Mouse (Mus musculus): ENCODE results near the gene Hrc. TPM values are rescaled to one million over a fixed set of nuclear protein-coding genes. Genes with fewer than 3 reads are reported as not detected.

Hrc gene
- total RNA-seq, 2 experiments from 2014 or later: 954 to 975 TPM

DNA sequence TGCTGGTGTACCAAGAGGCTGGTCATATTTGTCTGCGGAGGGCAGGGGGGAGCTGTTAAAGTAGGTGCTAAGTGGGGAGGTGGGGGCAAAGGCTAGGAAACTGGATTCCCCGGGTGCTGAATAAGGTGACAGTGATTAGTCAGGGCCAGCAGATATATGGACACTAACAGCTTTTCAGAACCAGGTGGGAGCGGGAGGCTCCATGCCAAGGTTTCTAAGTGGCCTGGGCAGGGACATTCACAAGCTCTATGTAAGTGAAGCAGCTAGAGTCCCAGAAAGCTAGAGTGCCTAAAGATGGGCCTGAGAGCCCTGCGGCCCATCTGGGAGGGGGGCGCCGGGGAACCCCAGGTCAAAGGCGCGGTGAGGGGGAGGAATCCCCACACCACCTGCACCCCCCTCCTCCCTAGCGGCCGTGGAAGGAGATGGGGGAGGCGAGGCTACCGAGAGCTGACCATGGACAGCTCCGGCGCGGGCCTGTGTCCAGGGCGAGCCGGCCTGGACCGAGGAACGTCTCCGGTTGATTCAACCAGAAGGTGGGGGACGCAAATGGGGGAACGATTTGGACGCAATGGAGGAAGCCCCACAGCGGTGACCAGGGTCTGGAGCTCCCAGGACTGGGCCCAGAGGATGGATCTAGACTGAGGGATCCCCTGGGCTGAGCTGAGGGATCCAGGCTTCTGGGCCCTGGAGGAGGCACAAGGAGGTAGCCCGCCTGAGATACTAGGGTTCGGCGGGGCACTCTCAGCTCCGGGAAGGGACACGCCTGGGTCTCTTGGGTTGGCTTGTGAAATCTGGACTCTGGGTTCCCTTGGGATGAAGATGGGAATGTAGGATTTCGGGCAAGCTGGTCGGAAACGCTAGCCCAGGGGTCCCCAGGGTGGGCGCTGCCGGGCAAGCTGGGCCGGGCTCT lies 30.9 kb downstream of the Hrc start:
- DNase-seq: peak; percentile 42 to 73

GRCm38 (mm10) chr7:45366652-45367019 lies 31.5 kb downstream of the Hrc start, which contains the start of gene Ppfia3:
TSS of gene Ppfia3 (minus strand) at chr7:45367019.
- peak in 1 of 2 experiments; percentile 18 for DNase-seq

DNA sequence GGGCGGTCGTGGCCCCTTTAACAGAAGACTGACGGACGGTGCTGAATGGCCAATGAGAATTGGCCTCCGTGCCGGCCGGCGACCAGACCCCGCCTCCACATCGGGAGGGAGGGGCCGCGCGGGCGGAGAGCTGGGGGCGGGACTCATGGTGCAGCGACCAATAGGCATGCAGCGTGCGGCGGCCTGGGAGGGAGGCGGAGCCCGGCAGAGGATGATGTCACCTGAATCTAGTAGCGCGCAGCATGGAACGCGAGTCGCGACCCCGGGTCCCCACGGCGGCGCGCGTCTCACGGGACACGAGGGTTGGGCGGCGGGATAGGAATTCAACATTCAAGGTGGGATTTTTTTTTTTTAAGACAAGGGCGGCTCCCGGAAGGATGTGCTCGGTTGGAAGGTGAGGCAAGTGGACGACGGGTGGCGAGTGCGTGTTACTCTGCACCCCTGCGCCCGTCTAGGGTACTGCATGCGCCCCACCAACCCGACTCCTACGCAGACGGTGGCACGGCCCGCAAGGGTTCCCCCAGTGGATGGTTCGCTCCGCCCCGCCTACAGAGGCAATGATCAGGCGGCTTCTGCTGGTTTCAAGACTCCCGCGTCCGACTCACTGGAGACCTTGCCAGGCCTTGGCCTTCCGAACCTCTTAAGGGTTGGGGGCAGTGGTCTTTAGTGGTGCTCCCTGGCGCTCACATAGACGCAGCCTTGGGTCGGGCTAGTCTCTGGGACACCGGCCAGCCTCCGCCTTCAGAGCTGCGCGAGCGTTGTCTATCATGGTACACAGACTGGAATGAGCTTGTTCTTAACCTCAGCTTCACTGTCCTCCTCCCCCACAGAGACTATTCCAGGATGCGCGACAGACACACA lies 32.2 kb downstream of the Hrc start:
- peak; percentile 97 for DNase-seq

- DNase-seq: no peak
These were observed 33.1 kb downstream of the Hrc start for GRCm38 (mm10) chr7:45368178-45368577.

DNA sequence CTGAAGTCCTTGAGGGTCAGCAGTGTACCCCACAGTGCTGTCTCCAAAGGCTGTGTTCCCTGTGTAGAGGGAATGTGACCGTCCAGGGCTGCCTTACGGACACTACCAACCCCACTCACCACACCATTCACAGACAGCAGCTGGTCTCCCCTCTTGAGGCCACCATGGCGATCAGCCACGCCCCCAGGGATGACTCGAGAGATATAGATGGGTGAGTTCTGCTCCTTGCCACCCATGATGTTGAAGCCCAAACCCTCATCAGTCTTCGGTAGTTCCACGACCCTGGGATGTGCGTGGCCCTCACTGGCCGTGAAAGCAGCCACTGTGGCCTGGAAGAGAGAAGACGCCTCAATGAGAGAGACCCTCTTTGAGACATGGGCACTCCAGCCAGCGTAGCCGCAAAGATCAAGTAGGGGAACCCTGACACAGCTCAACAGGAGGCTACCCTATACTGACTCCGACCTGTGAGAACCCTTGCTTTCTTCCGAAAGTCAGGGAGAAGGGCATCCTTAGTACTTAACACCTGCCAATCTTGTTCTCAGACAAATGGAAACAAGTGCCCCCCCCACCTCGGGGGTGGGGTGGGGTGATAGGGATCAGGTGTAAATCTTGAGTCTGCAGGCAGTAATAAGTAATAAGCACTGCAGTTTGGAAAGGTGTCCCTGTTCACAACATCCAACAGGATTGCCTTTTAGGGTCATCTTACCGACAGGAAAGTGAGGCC lies 34.1 kb downstream of the Hrc start:
- DNase-seq: no peak

DNA sequence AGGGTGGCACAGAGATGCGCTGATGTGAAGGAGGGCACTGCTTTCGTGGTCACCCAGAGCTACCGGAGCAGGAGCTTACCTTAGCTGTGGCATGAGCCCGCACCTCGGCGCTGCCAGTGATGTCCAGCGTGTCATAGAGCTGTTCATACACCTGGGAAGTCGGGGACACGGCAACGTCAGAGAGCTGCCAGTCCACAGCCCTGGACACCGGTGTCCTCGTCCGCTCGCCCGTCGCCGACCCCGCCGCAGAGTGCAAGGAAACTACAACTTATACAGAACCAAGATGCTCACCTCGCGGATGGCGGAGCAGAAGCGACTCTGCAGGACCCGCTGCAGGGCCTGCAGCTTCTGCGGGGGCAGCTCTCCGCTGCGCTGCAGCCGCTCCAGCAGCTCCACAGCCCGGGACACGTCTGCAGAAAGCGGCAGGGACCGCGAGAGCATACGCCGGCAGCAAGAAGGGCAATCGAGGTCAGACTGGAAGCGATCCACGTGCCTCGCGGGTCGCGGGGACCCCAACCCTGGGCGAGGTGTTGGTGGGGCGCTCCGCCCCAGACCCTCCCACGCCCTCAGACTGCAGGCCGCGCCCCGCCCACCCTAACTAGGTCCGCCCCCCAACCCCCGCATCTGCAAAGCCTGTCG lies 34.9 kb downstream of the Hrc start:
- DNase-seq: no peak

DNA sequence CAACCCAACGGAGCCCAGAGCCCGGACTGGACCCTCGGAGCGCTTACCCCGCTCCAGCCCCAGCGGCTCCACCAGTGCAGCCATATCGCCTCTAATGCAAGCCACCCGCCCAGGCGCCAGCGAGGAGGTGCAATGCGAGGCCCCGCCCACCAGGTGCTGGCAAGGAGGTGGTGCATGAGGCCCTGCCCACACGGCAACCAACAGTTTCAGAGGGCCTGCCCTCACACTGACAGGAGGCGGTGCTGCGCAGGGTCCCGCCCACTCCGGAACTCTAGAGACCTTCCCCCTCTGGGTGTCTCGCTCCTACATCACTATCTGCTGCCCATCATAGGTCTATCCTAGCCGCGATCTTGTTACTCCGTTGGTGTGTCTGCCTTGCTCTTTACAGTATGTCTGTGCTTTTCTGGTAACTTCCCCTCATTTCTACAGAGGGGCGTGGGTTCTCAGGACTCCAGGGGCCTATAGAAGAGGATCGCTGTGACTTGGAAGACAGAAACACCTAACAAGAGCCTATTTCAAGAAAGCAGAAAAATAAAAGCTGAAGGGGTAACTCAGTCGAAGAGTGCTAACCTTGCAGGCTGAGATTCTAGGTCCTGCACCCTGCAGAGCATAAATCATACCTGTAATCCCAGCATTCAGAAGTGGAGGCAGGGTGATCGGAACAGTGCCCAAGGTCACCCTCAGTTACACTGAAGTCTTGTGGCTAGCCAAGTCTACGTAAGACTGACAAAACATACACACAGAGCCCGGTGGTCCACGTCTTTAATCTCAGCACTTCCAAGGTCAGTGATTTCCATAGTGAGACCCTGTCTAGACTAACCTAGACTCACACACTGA lies 35.6 kb downstream of the Hrc start, which contains the start of gene Lin7b:
Lin7b (minus strand) TSS at position 109 of the 837 bp plus-strand sequence.
- peak; percentile 85 for DNase-seq

DNA sequence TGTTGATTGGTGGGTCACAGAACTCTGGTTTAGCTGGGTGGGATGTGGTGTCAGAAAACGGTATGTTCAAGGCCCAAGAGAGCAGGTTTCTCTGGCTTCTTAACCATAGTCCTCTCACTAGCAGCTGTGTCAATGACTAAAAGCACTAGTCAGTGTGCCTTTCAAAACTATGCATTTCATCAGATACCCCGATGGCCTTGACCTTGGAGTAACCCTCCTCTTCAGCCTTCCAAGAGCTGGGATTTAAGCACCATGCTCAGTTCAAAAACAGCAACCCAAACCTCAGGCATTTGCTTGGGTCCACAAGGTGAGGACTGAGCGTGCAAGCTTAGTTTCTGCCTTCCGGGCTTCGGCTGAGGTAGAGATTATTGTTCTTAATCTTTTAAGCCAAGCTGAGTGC lies 37.3 kb downstream of the Hrc start:
- no peak for DNase-seq

GRCm38 (mm10) chr7:45374620-45375019 lies 39.5 kb downstream of the Hrc start:
- DNase-seq: no peak

GRCm38 (mm10) chr7:45376057-45376456 lies 41.0 kb downstream of the Hrc start:
- DNase-seq: no peak

DNA sequence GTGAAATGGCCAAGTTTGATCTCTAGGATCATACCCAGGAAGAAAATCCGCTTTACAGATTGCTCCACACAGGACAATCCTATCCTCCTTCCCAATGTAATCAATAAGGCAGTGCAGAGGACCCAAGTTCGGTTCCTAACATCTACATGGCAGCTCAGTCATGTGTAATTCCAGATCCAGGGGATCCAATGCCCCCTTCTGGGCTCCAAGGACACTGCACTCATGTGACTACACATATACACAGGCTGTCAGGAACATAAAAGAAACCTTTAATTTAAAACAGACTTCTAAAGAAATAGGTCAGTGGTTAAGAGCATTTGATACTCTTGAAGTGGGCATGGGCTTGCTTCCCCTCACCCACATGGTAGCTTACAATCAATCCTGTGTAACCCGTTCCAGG lies 51.0 kb downstream of the Hrc start:
- DNase-seq: no peak

Other genes with a start within 250 kb of the Hrc start
- 10 to 100 TPM; 20.0 to 20.7 TPM for gene Rcn3, start 243.1 kb upstream of the Hrc start, total RNA-seq (2021)
- 10 to 100 TPM; 60.3 to 66.8 TPM for gene Fcgrt, start 231.4 kb upstream of the Hrc start, total RNA-seq (2021)
- 100 to 1,000 TPM; 512 to 646 TPM for gene Rps11, start 210.9 kb upstream of the Hrc start, total RNA-seq (2021)
- 100 to 1,000 TPM; 714 to 715 TPM for gene Rpl13a, start 206.5 kb upstream of the Hrc start, total RNA-seq (2021)
- under 1 TPM; 0.26 to 0.47 TPM for gene Gm45713, start 199.1 kb upstream of the Hrc start, total RNA-seq (2021)
- gene Flt3l, start 198.9 kb upstream of the Hrc start, total RNA-seq (2021): 1 to 10 TPM; 2.7 to 5.3 TPM
- gene Pih1d1, start 181.0 kb upstream of the Hrc start, total RNA-seq (2021): 10 to 100 TPM; 35.5 to 42.7 TPM
- 10 to 100 TPM; 21.5 to 26.8 TPM for gene Aldh16a1, start 180.7 kb upstream of the Hrc start, total RNA-seq (2021)
- 10 to 100 TPM; 29.7 to 32.4 TPM for gene Slc17a7, start 171.3 kb upstream of the Hrc start, total RNA-seq (2021)
- gene Gfy, start 155.7 kb upstream of the Hrc start, total RNA-seq (2021): not detected
- not detected for gene Pth2, start 154.3 kb upstream of the Hrc start, total RNA-seq (2021)
- gene Ccdc155, start 130.4 kb upstream of the Hrc start, total RNA-seq (2021): under 1 TPM in 1 of 2 experiments, not detected in 1; 0.46 TPM
- gene Dkkl1, start 123.1 kb upstream of the Hrc start, total RNA-seq (2021): not detected
- gene Tead2, start 119.5 kb upstream of the Hrc start, total RNA-seq (2021): 1 to 10 TPM; 6.4 to 7.7 TPM
- 10 to 100 TPM in 1 of 2 experiments, 1 to 10 TPM in 1; 2.6 to 12.8 TPM for gene Cd37, start 96.2 kb upstream of the Hrc start, total RNA-seq (2021)
- gene Slc6a16, start 94.2 kb upstream of the Hrc start, total RNA-seq (2021): not detected
- gene Slc6a21, start 57.8 kb upstream of the Hrc start, total RNA-seq (2021): not detected
- 10 to 100 TPM; 20.0 to 27.9 TPM for gene Trpm4, start 1.5 kb upstream of the Hrc start, total RNA-seq (2021)
- under 1 TPM in 1 of 2 experiments, not detected in 1; 0.33 TPM for gene Ppfia3, start 31.7 kb downstream of the Hrc start, total RNA-seq (2021)
- 1 to 10 TPM; 1.7 to 2.3 TPM for gene Lin7b, start 35.3 kb downstream of the Hrc start, total RNA-seq (2021)
- 10 to 100 TPM; 81.1 to 85.7 TPM for gene Snrnp70, start 60.5 kb downstream of the Hrc start, total RNA-seq (2021)
- gene Kcna7, start 70.4 kb downstream of the Hrc start, total RNA-seq (2021): 1 to 10 TPM; 6.1 to 7.4 TPM
- under 1 TPM; 0.25 to 0.28 TPM for gene Ntf5, start 78.4 kb downstream of the Hrc start, total RNA-seq (2021)
- gene Lhb, start 85.5 kb downstream of the Hrc start, total RNA-seq (2021): not detected
- gene Gys1, start 99.6 kb downstream of the Hrc start, total RNA-seq (2021): 100 to 1,000 TPM in 1 of 2 experiments, 10 to 100 TPM in 1; 99.2 to 105 TPM
- 10 to 100 TPM; 25.2 to 26.5 TPM for gene Ruvbl2, start 102.8 kb downstream of the Hrc start, total RNA-seq (2021)
- 100 to 1,000 TPM; 287 to 382 TPM for gene Ftl1, start 124.6 kb downstream of the Hrc start, total RNA-seq (2021)
- gene Bax, start 131.6 kb downstream of the Hrc start, total RNA-seq (2021): 10 to 100 TPM; 23.4 to 24.1 TPM
- not detected for gene Tulp2, start 146.6 kb downstream of the Hrc start, total RNA-seq (2021)
- gene Gm45808, start 151.5 kb downstream of the Hrc start, total RNA-seq (2021): 10 to 100 TPM in 1 of 2 experiments, 1 to 10 TPM in 1; 8.7 to 12.3 TPM
- 10 to 100 TPM in 1 of 2 experiments, 1 to 10 TPM in 1; 7.9 to 13.1 TPM for gene Dhdh, start 153.5 kb downstream of the Hrc start, total RNA-seq (2021)
- gene Nucb1, start 175.1 kb downstream of the Hrc start, total RNA-seq (2021): 100 to 1,000 TPM; 129 to 143 TPM
- gene Ppp1r15a, start 191.0 kb downstream of the Hrc start, total RNA-seq (2021): 10 to 100 TPM; 31.6 to 33.7 TPM
- gene Plekha4, start 191.0 kb downstream of the Hrc start, total RNA-seq (2021): 1 to 10 TPM; 2.0 to 2.5 TPM
- gene Hsd17b14, start 219.6 kb downstream of the Hrc start, total RNA-seq (2021): under 1 TPM in 1 of 2 experiments, not detected in 1; 0.41 TPM
- gene Bcat2, start 234.9 kb downstream of the Hrc start, total RNA-seq (2021): 100 to 1,000 TPM; 225 to 264 TPM

Measured in heart, adult 18-20 months (tissue).